Mouse (Mus musculus): ENCODE data around the gene Stk36. TPM values are rescaled to one million over a fixed set of nuclear protein-coding genes. Genes with fewer than 3 reads are reported as not detected.

Stk36 gene
- 0.39 to 1.3 TPM (median 1.3 TPM) in 3 of 4 replicates, not detected in the other for total RNA-seq (2023; ENCODE audit: inconsistent age)

GRCm38 (mm10) chr1:74601267-74601962 is at the start of gene Stk36, which contains the start of gene Rnf25:
Gene Stk36, plus strand, starts transcription at chr1:74601445.
Gene Rnf25, minus strand, starts transcription at chr1:74601397.

GRCm38 (mm10) chr1:74587773-74588445 is 13.3 kb upstream of the Stk36 start, which contains the start of the genes Zfp142 and Bcs1l:
Gene Zfp142, minus strand, starts transcription at chr1:74588246.
Gene Bcs1l, plus strand, starts transcription at chr1:74588289.

GRCm38 (mm10) chr1:74661448-74662195 is 60.4 kb downstream of the Stk36 start, which contains the start of gene Ttll4:
Gene Ttll4, plus strand, starts transcription at chr1:74661745.

Other genes with a start within 250 kb of the Stk36 start
- gene Catip, start 239.3 kb upstream of the Stk36 start, total RNA-seq (2023; ENCODE audit: inconsistent age), result not detected in 4 replicates
- gene Slc11a1, start 226.2 kb upstream of the Stk36 start, total RNA-seq (2023; ENCODE audit: inconsistent age), result 4.9 to 8.1 TPM (median 5.6 TPM) in 4 replicates
- gene Ctdsp1, start 209.9 kb upstream of the Stk36 start, total RNA-seq (2023; ENCODE audit: inconsistent age), result 105 to 110 TPM (median 108 TPM) in 4 replicates
- gene Vil1, start 192.1 kb upstream of the Stk36 start, total RNA-seq (2023; ENCODE audit: inconsistent age), result 0.32 to 0.54 TPM in 2 of 4 replicates, not detected in the others
- gene Cnot9, start 95.4 kb upstream of the Stk36 start, total RNA-seq (2023; ENCODE audit: inconsistent age), result 27.1 to 30.2 TPM (median 28.5 TPM) in 4 replicates
- gene Plcd4, start 58.6 kb upstream of the Stk36 start, total RNA-seq (2023; ENCODE audit: inconsistent age), result 0.64 to 0.81 TPM in 2 of 4 replicates, not detected in the others
- 29.9 to 43.8 TPM (median 37.0 TPM) in 4 replicates for gene Usp37, start 57.2 kb upstream of the Stk36 start, total RNA-seq (2023; ENCODE audit: inconsistent age)
- 43.3 to 47.0 TPM (median 45.1 TPM) in 4 replicates for gene Zfp142, start 13.2 kb upstream of the Stk36 start, total RNA-seq (2023; ENCODE audit: inconsistent age)
- gene Bcs1l, start 13.2 kb upstream of the Stk36 start, total RNA-seq (2023; ENCODE audit: inconsistent age), result 8.0 to 9.6 TPM (median 8.6 TPM) in 4 replicates
- gene Rnf25, start within 50 bp of the Stk36 start, total RNA-seq (2023; ENCODE audit: inconsistent age), result 56.0 to 65.0 TPM (median 61.9 TPM) in 4 replicates
- gene Ttll4, start 60.3 kb downstream of the Stk36 start, total RNA-seq (2023; ENCODE audit: inconsistent age), result 43.9 to 51.5 TPM (median 45.4 TPM) in 4 replicates
- gene Cyp27a1, start 112.1 kb downstream of the Stk36 start, total RNA-seq (2023; ENCODE audit: inconsistent age), result 11.3 to 15.0 TPM (median 12.6 TPM) in 4 replicates
- gene Prkag3, start 147.8 kb downstream of the Stk36 start, total RNA-seq (2023; ENCODE audit: inconsistent age), result 0.29 TPM in 1 of 4 replicates, not detected in the others
- gene Wnt6, start 170.4 kb downstream of the Stk36 start, total RNA-seq (2023; ENCODE audit: inconsistent age), result 0.48 TPM in 1 of 4 replicates, not detected in the others
- 1.8 to 4.4 TPM (median 2.2 TPM) in 4 replicates for gene Wnt10a, start 190.1 kb downstream of the Stk36 start, total RNA-seq (2023; ENCODE audit: inconsistent age)

Data from B cell, adult (primary cell).